Mouse (Mus musculus): ENCODE results near the gene Uimc1.

The Uimc1 gene

DNA sequence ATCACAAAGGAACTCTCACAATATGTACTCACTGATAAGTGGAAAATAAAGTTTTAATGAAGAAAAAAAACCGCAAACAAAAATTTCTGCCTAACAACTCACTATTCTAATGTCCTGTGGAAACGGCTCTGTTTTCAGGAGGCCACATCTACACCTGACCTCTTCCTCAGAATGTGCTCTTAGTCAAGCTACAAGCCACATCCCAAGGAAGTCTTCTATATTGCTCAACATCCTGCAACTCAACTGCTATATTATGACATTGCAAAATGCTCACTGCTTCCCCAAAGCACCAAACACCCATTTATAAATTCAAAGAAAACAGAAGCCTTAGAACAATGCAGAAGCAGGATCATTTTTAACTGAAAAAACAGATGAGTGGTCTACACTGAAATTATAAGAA, 60.1 kb downstream of the Uimc1 start:
- DNase-seq (ENCODE audit: low spot score): no peak

DNA sequence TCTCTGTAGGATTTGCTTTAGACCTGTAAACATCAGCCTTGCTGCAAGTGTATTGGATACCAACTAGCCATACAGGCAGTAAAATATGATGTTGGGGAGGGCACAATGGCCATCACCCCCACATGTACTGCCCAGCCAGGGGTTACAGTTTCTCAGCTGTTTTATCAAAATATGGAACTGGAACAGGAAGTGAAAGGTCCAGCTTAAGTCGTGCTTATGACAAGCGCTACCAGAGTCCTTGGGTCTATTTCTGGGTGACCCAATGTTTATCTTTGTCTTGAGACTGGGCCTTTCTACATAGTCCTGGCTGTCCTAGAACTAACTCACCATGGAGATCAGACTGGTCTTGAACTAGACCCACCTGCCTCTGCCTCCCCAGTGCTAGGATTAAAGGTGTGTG, 75.9 kb downstream of the Uimc1 start:
- no peak for DNase-seq (ENCODE audit: low spot score)

DNA sequence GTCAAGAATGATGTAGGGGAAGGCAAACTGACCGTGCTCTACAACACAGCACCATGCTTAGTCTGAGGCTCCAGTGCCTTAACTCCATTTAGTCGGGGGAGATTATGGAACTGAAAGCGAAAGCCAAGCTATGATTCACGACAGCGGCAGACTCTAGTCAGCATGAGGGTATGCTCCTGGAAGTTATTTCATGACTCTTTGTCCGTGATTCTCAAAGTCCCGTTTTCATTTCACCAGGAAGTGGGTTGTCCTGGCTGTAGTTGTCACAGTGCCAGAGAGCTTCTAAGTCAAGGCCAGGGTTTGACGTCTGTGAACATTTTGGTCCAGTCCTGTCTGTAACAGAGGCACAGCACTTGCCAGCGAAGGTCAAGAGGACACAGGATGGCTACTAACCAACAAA, 77.4 kb downstream of the Uimc1 start:
- DNase-seq (ENCODE audit: low spot score): no peak

DNA sequence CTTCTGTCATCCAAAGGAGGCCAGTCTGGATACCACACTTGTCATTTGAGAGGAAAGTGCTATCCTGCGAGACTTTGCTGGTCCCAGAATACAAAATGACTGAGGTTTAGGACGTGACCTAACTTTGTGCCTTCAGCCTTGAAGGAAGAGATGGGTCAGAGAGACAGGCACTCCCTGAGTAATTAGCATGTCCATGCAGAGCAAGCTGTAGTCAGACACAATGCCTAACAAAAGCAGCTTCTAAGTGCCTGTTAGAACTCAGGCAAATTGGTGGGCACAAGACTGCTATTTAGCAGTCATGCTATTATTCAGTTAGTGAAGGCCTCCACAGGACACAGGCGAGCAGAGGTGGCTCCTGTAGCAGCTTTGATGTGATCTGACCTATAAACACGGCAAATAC, 77.8 kb downstream of the Uimc1 start:
- DNase-seq (ENCODE audit: low spot score): no peak

DNA sequence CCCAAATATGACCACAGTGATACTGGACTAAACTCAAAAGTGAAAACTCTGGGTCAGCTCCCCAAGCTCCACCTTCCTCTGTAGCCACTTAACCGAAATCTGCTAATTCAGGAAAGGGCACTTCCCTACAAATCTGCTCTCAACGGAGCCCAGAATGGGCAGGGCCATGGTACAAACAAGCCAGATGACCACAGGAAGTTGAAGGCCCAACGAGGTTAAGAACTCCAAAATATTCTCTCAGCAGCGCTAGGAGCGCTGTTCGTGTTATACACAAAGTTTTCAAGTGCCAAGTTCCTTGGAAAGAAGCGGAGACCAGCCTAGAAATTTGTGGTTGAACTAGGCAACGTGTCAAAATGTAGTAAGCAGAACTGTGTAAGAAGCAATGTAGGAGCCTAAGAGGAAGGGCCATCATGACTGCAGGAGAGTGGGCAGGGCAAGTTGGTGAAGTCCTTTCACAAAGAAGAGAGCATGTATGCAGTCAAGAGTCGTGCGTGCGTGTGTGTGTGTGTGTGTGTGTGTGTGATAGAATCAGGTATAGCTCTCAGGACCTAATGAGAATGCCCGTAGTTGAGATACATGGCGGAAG, 78.8 kb downstream of the Uimc1 start, which contains the start of gene Hk3:
Hk3 (minus strand) TSS at position 192 of the 586 bp plus-strand sequence.
- no peak for DNase-seq (ENCODE audit: low spot score)

DNA sequence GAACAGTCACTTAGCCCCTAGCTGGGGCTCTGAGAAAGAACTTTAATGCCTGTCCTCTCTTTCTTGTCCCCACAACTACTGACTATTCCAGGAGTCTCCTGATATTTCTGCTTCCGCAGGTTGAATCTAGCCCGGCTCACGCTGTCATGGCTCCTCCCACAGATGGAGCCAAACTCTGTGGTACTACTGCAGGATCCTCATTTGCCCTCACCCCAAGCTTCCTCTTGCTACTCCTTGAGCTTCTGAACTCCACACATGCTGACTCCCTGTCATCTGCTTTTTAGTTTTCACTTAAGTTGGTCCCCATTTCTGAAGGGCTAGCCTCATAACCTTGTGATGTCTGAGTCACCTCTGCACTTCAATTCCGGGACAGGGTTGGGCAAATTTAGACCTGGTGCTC, 80.0 kb downstream of the Uimc1 start:
- DNase-seq (ENCODE audit: low spot score): no peak

DNA sequence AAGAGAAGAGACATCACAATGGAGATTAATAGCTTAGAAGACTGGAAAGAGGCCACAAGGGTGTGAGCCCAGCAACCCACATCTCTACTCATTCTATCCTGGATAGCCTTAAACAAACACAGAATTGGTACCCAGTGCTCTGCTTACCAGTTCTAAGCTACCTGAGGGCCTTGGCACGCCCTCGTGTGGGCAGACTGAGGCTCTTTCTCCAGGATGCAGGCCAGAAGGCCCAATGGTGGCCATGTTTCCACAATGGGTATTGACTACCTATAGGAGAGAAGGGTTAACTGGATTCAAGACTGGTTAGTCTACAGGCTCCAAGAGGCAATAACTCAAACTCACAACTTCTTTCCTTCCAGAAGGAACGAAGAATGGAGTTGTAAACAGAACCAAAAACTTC, 80.9 kb downstream of the Uimc1 start:
- DNase-seq (ENCODE audit: low spot score): no peak

DNA sequence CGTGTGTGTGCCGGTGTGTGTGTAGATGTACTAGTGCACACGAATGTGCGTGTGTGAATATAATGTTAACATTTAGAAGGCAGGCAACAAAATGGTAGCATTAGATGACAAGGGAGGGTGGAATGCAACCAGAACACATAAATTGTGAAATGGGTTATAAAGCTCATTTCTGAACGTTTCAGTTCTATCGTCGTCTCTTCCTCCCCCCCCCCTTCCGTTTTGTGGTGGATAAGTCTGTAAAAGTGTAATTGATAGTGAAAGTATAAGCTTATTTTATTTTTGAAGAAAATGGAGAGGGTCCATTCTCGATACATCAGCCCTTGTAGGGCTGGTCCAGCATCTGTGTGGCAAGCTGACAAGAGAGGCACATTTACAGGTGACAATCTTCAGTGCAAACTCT, 81.4 kb downstream of the Uimc1 start:
- no peak for DNase-seq (ENCODE audit: low spot score)

DNA sequence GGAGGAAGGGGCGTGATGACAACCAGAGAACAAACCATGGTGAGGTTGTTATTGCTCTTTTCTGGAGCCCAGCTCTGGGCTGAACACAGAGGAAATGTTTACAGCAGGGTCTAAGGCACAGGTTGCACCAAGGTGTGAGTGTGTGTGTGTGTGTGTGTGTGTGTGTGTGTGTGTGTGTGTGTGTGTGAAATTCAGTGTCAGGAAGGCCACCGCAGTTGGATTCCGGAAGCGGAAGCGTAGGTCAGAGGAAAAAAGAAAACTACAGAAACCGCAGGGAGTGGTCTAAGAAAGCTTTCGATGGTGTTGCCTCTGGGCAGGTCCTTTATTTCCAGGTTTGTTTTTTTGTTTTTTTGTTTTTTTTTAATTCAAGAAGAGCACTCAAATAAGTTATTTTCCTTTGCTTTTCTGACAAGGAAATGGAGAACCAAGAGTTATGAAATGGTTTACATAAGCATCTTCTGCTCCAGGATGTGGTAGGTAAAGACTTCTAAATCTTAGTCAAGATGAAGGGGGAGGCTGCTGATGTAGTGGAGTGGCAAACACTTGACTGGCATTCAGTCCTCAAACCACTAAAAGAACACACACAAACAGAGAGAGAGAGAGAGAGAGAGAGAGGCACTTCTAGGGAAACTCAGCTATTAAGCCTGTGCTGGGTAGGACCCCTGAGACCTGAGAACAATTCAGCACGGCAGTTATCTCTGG, 82.1 kb downstream of the Uimc1 start:
- no peak for DNase-seq (ENCODE audit: low spot score)

DNA sequence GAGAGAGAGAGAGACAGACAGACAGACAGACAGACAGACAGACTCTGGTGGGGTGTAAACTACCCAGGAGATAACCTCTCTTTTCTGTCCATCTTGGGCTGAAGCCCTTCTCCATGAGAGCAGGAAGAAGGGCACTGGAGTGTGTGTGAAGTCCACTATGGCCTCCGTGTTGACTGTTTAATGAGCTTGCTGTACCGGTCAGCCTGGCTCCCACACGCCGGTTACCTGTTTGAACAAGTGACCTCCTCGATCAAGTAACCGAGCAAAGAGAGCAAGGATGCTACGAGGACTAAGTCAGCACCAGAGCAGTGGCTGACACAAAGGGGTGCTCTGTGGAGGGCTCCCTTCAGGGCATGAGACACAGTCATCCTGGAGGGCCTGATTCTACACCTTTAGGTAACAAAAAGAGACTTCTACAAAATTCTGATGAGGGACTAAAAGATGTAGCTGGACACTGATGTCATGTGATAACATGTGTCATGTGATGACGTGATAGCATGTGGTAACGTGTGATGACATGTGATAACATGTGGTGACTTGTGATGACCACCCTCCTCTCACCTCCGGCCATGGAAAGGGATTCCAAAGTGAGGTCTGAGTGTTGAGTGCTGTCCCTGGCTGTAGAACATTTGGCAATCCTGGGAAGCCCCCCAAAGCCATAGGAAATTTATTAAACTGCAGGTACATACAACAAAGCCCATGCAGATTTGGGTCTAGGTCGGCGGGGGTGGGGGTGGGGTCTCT, 82.8 kb downstream of the Uimc1 start:
- no peak for DNase-seq (ENCODE audit: low spot score)

DNA sequence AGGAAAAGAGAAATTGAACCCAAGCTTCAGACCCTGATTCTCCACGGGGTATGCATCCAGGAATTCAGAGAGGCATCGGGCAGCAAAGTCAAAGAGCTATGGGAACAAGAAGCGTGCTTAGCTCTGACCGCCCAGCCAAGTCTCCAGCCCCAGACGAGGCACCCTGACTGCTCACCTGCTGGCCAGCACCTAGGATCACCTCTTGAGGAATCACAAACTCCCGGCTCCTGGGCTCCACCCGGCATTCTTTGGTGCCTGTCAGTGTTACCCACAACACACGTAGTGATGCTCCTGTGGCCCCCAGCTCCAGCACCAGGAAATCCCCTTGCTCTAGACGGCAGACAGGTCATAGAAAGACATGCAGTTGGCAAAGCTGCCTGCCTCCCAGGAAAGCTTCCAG, 85.6 kb downstream of the Uimc1 start:
- DNase-seq (ENCODE audit: low spot score): no peak

DNA sequence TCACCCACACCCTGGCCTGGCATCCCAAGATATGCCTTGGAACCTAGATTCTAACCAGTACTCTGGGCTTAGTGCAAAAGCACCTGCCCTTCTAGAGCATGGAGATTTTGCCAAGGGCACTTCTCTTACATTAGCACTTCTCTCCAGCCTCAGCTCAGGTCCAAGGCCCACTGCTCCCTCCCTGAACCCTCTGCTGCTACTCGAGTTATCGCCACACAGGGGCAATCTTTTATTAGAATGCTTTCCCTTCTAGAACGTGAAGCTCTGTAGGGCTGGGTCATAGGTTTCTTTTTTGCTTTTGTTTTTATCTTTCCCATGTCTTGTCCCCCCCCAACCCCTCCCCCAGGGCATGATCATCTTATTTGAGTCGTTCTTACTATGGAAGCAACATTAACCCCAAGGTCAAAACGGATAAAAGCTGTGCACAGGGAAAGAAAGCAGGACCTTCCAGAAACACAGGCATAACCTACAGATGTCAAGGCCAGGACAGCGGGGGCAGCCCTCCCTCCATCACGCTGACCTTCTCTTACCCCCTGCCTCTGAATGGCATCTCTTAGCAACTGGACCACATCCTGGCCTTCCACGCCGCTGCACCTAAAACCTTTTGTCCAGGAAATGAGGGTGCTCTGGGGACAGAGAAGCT, 86.3 kb downstream of the Uimc1 start:
- DNase-seq (ENCODE audit: low spot score): no peak

DNA sequence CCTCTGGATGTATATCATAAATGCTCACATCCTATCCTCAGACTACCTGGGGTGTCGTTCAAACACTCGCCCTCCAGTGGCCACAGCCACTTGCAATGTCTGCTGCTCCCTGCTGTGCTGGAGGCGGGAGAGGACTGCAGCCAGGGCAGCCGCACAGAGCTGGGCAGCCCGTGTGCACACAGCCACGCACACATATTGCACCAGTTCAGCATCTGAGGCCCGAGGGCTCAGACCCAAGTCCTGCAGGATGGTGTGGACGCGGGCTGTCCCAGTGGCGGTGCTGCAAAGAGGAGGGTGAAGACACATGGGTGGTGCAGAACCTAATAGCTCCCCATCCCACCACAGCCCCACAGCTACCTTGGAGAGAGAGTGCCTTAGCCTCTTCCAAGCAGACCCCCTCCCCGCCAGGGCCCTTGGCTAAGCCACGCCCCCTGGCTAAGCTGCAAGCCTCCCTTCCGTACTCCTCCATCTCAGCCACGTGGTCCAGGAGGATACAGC, 88.1 kb downstream of the Uimc1 start:
- no peak for DNase-seq (ENCODE audit: low spot score)

DNA sequence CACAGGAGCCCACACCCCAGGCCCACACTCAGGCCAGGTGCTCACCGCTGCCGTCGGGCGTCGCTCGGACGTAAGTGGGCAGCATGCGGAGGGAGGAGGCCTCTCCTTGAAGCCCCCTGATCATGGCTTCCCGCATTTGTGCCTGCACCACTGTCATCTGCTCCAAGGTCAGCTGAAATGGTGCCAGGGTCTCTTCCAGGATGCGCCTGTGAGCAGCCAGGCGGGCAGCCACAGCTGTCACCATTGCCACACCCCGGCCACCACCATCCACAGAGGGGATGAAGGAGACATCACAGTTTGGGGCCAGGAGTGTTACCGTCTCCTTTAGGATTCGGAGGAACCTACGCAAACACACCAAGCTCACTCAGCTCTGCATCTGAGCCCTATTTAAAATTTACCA, 89.0 kb downstream of the Uimc1 start:
- DNase-seq (ENCODE audit: low spot score): no peak

DNA sequence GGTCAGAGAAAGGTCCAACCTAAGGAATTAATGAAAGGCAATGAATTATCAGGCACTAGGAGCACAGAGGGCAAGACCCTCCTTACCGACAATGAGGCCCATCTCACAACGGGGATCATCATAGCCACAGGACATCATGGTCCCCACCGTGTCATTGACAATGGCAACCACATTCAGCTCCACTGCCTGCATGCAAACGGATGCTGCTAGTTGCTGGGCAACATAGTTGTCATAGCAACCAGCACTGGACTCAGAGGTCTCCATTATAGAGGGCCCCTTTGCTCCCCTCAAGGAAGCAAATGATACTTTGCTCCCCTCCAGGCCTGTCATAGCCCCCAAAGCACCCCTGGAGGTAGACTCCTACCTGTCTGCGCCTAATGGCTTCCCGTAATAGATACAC, 91.5 kb downstream of the Uimc1 start:
- DNase-seq (ENCODE audit: low spot score): no peak

DNA sequence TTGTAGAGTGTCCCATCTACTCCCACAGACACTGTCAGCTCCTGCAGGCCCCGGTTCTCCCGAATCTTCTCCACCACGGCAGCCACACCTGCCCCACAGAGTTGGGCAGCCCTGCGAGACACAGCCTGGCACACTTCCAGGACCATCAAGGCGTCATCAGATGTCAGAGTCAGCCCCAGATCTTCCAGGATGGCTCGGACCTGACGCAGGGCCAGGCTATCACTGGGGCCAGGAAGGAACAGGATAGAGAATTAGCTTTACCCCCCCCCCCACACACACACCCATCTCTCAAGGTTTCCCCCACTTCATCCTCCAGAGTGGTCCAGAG, 93.7 kb downstream of the Uimc1 start:
- DNase-seq (ENCODE audit: low spot score): no peak

DNA sequence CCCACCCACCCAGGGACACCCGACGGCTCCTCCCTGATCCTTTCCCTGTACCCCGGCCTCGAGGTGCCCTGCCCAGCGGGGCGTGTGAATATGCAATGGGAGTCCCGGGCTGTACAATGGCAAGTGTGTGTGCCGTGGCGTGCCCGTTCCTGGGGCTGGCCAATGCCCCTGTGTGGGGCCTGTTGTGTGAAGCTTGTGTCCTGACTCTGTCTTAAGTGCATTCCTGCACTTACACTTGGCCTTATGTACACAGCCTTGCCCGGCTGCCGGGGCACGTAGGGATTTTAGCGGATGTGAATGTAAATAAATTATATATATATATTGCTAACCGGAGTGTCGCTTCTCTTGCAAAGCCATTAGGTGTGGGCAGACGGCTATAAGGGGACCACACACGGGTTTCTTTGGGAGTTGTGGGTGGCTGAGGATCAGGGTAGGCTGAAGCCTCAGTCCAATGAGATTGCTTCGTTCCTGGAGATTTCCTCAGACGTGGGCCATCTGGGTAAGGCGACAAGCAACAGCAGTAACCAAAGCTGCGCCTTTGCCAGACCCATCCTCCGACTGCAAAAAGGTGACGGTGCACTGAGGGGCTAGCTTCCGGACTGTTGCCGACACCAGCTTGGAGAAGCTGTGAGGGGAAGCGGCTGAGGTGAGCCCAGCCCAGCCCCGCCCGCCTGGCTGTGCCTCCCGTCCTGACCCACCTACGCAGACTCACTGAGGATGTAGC, 94.2 kb downstream of the Uimc1 start:
- no peak for DNase-seq (ENCODE audit: low spot score)

DNA sequence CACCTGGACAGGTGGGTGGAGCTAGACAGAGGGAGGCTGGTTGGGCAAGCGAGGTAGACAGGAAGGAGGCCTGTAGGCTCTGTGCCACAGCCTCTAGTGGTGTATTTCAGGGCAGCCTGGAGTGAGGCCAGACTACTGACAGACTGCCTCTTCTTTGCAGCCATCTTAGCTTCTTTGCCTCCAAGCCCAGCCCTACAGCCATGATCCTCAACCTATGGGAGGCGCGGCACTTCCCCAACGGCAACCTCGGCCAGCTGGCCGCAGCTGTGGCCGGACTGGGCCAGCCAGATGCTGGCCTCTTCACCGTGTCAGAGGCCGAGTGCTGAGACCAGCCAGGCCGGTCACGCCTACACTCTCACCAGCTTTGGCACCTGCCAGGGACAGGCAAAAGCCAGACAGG, 95.5 kb downstream of the Uimc1 start:
- DNase-seq (ENCODE audit: low spot score): no peak

DNA sequence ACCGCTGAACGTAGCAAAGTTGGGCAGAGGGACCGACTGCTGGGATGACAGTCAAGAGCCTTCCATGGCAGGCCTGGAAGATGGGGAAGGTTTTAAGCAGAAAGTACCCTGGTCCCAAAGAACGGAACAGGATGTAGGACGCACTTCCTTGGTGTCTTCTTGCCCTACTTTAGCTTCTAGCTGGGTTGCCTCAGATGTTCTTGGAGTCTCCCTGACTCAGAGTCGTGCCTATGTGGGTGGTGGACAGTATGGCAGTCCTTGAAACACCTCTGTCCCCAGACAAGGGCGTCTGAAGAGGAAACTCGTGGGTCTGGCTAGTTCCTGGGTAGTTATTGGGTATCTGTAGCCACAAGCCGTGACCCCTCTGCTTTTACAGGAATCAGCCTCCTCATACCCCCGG, 98.0 kb downstream of the Uimc1 start:
- DNase-seq (ENCODE audit: low spot score): no peak

DNA sequence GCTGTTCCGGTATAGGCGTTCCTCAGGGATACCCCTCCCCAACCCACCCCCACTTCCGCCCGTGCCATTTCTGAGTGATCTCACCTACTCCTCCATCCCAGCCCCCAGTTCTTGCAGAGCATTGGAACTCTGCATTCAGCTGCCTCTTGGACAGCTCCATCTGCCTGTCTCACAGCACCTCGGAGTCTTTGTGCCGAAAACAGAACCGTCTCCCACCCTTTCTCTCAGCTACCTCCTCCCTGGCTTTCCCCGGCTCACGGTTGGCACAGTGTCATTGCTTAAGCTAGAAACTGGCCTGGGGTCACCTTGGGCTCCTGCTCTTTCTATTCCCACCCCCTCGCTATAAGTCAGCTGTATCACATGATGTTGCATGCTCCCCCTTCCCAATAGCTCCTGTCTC, 99.7 kb downstream of the Uimc1 start:
- peak; percentile 51 for DNase-seq (ENCODE audit: low spot score)

DNA sequence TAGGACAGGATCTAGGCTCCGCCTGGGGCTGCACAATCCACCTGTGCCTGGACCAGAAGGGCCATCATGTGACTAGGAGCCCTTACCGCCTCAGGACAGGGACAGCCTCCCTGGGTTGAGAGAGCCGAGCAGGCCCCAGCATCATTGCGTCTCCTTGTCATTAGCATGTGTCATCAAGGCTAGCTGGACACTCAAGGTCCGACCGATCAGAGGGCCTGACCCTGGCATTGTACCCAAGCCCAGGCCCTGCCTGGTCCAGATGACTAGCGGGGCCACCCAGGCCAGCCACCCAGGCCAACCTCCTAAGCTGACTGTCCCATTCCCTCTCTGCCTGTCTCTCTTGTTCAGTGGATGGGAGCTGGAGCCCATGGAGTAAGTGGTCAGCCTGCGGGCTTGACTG, 102.5 kb downstream of the Uimc1 start:
- no peak for DNase-seq (ENCODE audit: low spot score)

DNA sequence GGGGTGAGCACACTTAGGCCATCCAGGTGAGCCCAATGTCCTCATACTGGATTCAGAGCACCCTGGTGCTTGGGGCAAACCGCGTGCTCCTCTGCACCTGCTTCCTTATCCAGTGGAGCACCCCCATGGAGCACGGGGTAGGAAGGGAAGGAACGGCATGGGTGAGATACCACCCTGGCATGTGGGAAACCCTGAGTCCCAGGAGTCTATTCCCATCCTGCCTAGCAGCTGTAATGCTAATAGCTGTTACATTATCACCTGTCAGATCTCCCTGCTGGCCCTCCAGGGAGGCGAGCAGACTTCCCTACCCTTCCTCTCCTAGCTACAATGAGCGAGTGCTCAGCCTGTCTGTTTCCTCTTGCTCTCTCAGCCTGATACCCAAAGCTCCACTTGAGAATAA, 104.9 kb downstream of the Uimc1 start:
- no peak for DNase-seq (ENCODE audit: low spot score)

All from left cerebral cortex, adult 11 months (tissue).